Mouse (Mus musculus): ENCODE results near the gene Mllt10. TPM values are rescaled to one million over a fixed set of nuclear protein-coding genes. Genes with fewer than 3 reads are reported as not detected.

Gene Mllt10
- polyA plus RNA-seq, 2 experiments from 2014 or later = 34.9 to 41.4 TPM

DNA sequence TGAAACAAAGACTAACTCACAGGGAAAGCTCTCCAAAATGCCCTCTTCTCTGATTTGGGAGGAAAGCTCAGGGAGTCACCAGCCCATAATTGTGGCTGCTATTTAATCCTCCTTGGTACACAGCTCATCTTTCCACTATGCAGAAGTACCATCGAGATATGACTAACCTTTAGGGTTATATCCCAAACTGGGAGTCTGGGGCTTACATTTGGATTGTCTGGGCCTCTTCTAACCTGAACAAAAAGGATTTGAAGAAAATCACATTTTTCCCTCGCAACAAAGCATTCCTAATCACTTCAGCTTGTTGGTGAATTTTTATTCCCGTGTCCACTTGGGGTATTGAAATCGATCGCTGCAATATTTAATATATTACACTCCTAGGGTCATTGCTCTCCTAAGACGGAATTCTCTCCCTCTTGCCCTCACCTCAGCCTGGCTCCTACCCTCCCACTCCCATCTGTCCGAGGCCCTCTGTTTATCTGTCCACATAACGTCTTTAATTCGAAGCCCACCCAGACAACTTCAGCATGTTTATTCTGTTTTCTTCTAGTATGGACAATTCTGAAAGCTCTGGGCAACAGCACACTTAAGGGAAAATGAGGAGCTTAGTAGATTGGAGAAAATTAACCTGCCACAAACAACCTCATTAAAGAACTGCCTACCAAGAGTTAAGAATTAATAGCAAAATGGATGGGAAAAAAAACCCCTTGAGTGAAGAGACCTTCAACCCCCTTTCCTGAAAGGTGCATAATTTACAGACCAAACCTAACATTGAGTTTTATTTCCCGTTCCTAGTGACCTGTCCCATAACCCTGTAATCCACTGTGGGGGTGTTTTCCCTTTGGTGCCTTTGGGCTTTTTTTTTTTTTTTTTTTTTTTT is 20.4 kb upstream of the Mllt10 start:
- ATAC-seq = no peak

GRCm38 (mm10) chr2:18037491-18037890 is 17.5 kb upstream of the Mllt10 start, which contains the start of gene A930004D18Rik:
TSS of gene A930004D18Rik (minus strand) at chr2:18037737.
- no peak for ATAC-seq

DNA sequence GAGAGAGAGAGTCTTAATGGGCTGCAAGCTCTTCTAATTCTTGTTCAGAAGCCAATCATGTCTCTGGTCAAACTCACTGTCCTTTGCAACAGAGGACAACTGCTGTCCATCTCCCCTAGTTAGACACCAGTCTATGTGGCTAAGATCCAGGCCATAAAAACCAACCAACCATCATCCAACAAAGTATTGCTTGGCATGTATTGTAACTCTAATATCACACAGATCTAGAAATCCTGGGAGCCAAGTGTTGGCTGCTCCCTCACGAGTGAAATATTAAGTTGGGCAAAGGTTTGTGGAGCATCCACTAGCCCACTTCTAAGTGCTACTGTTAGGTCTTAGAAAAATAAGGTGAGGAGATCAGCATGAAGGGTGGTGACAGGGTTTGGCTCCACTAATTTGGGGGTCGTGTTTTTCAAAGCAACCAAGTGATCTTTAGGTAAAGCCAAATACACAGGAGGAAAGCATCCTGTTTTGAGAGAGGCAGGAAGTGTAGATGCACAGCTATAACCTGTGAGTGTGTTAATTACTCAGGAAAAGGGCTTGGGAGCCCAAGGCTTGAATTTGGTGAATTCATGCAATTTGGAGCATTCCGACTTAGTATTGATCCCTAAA is 16.8 kb upstream of the Mllt10 start:
- ATAC-seq = no peak

GRCm38 (mm10) chr2:18038895-18039371 is 16.1 kb upstream of the Mllt10 start:
- no peak for ATAC-seq

DNA sequence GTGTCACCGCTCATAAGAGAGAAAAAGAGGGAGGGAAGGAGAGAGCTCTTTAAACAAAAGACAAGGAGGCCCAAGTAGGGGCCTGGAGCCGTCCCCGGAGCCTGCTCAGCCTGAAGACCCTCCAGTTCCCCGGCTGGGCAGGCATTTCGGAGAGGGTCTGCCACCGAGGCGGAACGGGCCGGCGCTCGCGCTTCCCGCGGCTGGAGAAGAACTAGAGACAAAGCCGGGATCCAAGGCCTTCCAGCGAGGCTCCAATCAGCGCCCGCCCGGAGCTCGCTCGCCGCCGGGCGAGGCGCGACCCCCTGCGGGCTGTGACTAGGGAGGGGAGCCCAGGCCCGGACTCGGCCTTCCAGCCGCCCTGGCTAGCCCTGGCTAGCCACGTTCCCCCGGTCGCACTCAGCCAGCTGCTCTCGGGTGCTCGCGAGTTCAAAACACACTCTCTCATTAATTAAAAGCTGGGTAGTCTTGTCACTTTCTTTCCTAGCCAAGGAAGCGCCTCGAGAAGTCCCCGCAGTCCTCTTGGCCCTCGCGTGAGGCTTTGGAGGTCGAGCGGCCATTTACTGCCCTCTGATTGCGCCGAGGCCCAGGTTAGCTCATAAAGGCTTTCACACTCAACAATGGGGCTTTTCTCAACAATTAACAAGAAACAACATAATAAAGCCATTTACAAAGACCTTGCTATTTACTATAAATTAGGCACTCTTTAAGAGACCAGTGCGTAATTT is 15.3 kb upstream of the Mllt10 start:
- ATAC-seq = no peak

- ATAC-seq = no peak
These were observed 14.5 kb upstream of the Mllt10 start for GRCm38 (mm10) chr2:18040347-18041160.

- ATAC-seq = no peak
These were observed 13.7 kb upstream of the Mllt10 start for GRCm38 (mm10) chr2:18041199-18041885.

DNA sequence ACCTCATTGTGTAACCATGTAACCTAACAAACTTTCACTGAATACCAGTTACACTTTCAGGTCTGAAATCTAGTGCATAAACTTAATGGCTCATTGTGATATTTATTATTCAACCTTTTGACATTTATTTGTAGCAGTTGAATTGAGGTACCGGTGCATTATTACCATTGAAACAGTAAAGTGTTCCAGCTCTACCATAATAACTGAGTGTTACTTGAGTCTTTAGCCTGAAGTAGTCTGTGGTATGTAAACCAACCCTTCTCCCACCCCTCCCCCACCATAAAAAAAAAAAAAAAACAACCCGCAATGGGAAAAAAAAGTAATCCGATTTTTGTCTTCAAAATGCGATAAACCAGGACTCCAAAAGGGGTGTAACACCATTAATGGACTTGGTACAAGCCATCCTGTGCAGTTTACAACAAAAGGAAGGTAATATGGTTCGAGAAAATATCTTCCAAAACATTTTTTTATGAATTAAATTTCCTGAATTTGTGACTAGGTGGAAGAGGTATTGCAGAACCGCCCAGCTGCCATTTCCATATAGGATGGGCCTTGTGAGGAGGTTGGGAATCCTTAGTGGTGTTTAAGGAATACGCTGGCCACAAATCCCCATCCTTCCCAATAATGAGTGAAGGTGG is 9.8 kb upstream of the Mllt10 start:
- ATAC-seq = no peak

DNA sequence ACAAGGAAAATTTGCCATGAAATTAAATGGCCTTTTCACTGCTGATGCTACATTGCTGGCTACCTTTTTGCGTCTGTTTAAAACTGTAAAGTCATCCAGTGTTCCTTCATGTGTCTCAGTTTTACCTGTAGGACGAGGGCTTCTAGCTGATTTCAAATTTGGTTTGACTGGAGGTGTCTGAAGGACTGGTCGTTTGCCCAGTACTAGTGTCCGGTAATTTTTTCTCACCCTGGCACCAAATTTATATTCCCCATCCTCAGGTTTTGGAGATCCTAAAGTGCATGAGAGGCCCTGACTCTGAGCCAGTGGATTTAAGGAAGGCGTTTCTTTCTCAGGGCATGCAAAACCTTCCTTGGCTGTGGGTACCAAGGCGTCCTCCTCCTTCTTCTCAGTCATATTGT is 9.3 kb upstream of the Mllt10 start:
- ATAC-seq = no peak

- ATAC-seq = no peak
These were observed 8.9 kb upstream of the Mllt10 start for GRCm38 (mm10) chr2:18046186-18046585.

- peak; percentile 55 for ATAC-seq
These were observed 8.0 kb upstream of the Mllt10 start for GRCm38 (mm10) chr2:18046758-18047645.

DNA sequence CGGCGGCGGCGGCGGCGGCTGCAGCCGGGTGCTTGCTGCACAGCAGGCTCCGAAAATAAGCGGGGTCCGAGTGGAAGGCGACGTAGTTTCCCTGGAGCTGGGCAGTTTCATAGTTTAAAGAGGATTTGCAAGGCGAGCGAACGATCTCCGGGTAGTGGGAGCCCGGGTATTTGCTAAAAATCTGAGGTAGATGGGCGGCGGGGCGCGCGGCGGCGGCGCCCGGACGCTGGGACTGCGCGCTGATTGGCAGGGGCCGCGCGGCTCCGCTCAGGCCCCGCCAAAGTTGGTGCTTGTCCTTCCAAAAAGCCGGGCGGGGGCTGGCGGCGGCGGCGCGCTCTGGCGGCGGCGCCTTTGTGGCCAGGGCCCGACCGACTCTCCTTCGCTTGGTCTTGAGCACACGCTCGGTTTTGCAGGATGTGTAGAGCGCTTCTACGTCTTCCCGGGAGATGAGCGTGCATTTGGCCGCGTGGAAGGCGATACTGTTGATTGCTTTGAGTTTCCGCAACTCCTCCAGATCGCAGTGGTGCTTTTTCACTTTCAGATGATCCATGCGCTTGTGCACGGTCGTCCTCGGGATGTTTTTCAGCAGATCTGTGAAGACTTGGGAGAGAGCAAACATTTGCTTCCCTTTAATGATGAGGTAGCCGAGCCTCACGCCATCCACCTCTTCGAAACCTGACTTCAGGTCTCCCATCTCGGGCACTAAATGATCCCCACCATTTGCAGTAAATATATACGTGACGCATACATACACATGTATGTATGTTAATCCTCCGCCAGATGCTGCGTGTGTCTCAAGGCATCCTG is 7.2 kb upstream of the Mllt10 start:
- ATAC-seq = peak; percentile 48

- ATAC-seq = no peak
These were observed 6.5 kb upstream of the Mllt10 start, which contains the start of gene Skida1 for GRCm38 (mm10) chr2:18048453-18049075. TSS of gene Skida1 (minus strand) at chr2:18049051.

- ATAC-seq = no peak
These were observed 5.7 kb upstream of the Mllt10 start for GRCm38 (mm10) chr2:18049279-18049821.

- ATAC-seq = no peak
These were observed 5.0 kb upstream of the Mllt10 start for GRCm38 (mm10) chr2:18050018-18050417.

GRCm38 (mm10) chr2:18050541-18050985 is 4.5 kb upstream of the Mllt10 start:
- peak; percentile 44 for ATAC-seq

- no peak for ATAC-seq
These were observed 3.8 kb upstream of the Mllt10 start for GRCm38 (mm10) chr2:18051026-18051830.
